Mouse (Mus musculus) T-helper 17 cell (primary cell): Measurements from ENCODE around the gene Cdk6.
"Not testable (repeated sequence)": the region's sequence is repeated elsewhere in the genome, so short reads cannot be mapped to it uniquely, and the experiment has no call there.

Experiments
- in situ Hi-C, 2 experiments: fragments of 300-600 bp; cut with MboI, MseI; formaldehyde crosslinking; loops; 1 replicate in 1 of 2; 2 replicates in 1 of 2; pipeline ENCODE4 v1.15.1; 2025; ENCODE audit warnings: high pct_unique_total_duplicates in 2 of 2

Cdk6 gene

DNA sequence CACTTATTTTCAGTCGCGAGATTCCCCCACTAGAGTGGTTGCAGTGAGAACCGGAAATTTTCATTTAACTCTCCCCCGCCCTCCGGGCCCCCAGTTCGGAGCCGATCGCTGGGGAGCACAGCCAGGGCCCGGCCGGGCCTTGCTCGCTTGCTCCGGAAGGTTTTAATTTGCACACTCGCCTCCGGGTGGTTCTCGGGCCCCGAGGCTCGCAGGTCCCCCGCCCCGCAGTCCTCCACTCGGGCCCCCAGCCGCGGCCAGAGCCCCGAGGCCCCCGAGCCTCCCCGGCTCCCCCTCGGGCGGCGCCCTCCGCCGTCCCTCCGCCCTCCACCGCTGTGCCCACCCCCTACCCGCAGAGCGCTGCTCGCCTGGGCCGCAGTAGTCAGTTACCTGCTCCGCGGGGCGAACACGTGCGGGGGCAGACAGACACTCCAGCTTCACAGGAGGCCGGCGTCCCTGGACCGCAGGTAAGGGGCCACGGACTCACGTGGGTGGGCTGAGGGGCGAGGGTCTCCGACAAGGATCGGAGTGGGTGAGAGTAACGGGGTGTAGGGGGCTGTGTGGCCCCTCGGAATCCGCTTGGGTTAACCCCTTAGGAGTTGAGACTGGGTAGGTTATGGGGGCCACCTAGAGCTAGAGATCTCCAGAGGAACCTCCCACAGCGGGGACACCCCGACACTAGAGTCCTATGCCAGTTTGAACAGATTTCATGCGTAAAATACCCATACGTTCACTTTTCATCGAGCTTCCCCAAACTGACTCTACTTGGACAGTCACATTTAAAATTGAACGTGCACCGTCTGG, at the start of gene Cdk6:
Gene Cdk6, plus strand, starts transcription at position 375 of the 801 bp plus-strand sequence.
- in situ Hi-C loops, result loop anchor here (5.0 to 10.0 kb wide), 7 partner anchors 39 to 463 kb away; partner anchors contain the start of genes Ankib1 (in 1 of the 2) and Krit1 (in 1 of the 2)

DNA sequence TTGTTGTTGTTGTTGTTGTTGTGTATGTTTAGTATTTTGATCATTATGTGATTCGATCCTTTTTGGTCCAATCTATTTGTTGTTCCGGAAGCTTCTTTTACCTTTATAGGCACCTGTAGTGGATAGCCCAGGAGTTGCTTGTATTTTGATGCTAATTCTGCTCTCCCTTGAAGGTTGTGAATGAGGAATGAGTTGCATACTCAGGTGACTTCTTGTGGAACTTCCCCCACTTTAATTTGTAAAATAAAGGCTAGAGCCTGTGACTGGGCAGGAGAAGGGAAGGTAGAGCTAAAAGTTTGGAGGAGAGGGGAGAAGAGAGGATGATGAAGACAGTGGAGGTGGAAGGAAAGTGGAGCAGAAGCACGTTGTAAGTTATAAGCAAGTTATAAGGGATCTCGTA, 47.6 kb upstream of the Cdk6 start:
- in situ Hi-C loops, result loop anchor here in 1 of 2 experiments (5.0 kb wide), 1 partner anchor 66 kb away; no protein-coding TSS in a partner anchor

DNA sequence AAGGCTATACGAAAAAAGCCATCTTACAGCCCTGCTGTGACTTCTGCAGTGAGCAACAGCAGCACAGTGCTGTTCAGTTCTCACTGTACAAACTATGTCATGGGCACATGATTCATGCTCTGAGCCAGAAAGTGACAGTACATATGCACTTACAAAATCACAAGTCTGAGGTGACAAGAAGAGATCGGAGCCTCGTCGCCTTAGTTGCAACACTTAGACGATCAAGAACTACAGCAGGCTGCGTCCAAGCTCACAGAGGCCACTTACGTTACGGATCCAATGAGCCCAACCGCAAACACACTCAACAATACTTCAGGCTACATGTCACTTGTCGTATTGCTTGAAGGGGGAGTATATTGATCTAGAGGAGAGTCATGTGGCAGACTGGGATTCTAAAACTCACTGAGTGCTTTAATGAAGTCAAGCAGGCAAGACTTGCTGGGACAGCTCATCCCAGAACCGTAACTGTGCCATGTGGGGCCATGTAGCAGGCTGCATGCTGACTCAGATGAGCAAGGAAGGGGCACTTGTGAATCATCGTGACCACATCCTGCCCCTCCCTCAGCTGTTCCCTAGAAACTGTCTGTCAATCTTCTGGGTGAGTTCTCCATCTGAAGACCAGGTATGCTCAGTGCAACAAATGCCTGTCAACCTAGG, 40.4 kb upstream of the Cdk6 start:
- in situ Hi-C loops, result loop anchor here in 1 of 2 experiments (5.0 kb wide), 1 partner anchor 41 kb away; the partner anchor contains the start of gene Cdk6

DNA sequence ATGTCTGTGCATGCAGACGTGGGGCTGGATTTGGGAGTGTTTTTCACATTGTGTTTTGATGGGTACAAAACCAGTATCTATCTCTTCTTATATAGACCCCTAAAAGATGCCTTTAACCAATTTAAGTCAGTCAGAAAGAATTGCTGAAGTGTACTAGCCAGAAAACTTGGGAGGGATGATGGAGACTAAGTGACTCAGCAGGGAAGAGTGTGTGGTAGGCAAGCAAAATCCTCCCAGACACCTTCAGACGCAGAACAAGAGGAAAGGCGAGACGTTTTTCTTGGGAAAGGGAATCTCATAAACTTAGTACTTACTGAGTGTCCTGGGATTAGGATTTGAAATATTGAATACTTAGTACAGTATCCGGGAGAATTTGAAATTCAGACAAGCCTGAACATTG, 39.8 kb upstream of the Cdk6 start:
- in situ Hi-C loops, result loop anchor here in 1 of 2 experiments (5.0 kb wide), 1 partner anchor 41 kb away; the partner anchor contains the start of gene Cdk6

DNA sequence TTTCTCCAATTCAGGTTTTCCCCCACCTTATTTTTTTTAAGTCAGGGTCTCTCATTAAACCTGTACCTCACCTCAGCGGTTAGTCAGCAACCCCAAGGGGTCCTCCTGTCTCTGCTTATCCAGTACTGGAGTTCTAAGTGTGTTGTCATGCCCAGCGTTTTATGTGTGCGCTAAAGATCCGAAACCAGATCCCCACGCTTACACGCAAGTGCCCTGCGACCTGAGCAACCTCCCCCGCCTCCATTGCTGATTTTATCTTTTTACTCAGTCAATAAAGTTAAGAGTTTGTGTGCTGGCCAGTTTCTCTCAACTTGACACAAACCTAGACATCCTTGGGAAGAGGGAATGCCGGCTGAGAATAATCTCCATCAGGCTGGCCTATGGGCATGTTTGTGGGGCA, 37.4 kb upstream of the Cdk6 start:
- in situ Hi-C loops, result loop anchor here in 1 of 2 experiments (5.0 kb wide), 1 partner anchor 38 kb away; the partner anchor contains the start of gene Cdk6

DNA sequence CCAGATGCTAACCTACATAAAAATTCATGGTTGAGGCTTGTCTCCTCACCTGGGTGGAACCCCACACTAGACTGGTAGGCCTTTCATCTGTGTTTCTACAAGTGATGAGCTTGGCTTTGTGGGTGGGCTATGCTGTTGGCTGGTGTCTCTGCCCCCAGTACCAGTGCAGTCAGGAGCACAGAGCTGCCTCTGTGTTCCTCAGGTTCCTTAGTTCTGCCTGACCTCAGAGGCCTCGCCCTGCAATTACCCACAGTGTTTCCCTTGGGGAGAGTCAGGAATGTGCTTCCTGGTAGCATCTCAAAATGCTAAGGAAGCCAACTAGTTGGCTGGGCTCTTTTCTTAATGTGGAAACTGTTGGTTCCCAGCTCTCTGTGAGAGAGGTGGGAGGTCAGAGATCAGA, 35.1 kb upstream of the Cdk6 start:
- in situ Hi-C loops, result no loop called here

DNA sequence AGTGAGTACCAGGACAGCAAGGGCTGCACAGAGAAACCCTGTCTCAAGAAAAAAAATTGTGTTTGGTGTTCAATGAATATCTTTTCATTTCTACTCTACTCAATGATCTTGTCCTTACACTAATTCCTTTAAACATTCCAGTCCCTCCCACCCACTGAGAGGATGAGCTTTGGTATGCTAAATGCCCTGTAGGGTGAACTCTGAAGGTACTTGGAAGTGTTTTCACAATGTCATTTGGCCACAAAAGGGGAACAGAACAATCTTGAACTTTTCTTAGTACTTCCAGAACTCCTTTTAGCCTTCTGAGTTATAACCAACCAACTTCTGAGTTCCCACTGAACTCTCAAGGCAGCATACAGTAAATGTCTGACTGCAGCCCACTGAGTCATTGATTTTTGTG, 32.2 kb upstream of the Cdk6 start:
- in situ Hi-C loops, result no loop called here

DNA sequence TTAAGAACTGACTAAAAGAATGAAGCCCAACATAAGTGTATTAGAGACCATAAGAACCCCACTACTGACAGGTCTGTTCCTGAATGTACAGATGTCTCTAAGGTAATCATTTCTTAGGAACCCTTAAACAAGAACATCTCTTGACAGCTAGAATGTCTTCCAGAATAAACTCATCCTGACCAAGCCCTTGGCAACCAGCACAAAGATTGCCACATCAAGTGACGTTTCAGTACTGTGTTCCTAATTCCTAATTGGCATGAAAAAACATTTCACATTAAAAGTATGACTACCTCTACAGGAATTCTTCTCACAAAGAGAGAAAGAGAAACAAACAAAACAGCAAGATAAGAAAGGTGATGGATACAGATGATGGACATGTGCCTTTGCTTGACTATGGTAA, 31.7 kb upstream of the Cdk6 start:
- in situ Hi-C loops, result no loop called here

DNA sequence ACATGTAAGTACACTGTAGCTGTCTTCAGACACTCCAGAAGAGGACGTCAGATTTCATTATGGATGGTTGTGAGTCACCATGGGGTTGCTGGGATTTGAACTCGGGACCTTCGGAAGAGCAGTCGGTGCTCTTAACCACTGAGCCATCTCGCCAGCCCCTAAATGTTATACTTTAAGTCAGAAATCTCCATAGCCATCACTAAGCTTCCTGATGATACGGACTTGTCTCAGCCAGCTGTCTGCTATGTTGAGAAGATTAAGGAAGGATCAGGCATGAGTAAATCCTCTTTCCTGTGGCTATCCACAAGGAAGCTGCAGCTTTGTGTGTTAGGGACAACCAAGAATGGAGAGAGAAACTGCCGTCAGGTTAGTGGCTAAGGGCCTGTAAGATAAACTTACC, 30.1 kb upstream of the Cdk6 start:
- in situ Hi-C loops, result not testable (repeated sequence)

DNA sequence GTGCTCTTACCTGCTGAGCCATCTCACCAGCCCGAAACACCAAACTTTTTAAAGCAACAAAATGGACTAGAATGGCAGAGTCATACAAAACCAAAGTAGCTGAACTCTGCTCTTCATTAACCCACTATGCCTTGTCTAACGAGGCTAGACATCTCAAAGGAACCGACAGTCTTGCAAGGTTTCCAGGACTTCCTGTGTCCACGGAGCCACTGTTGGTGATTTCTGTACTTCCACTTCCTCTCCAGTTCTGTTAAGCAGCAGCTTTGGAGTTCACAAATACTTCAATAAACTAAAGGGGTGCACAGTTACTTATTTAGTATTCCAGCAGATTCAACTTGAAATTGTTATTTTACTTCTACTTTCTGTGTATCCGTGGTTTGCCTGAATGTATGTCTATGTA, 23.6 kb upstream of the Cdk6 start:
- in situ Hi-C loops, result not testable (repeated sequence)

DNA sequence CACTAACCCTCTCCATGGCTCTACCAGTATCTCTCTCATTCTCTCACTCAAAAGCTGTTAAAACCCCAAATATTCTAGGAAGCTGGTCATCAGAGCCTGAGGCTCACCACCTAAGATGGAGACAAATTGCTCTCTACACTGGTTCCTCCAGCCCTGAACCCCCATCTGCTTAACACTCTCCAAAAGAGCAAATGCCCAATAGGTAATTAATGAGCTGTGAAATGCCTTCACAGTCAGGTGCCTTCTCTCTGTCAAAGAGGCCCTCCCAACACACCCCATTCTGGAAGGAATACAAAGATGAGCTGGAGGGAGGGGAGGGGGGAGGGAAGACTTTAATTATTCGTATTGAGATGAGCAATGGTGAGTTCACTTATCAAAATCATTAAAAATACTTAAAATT, 21.1 kb upstream of the Cdk6 start:
- in situ Hi-C loops, result no loop called here

DNA sequence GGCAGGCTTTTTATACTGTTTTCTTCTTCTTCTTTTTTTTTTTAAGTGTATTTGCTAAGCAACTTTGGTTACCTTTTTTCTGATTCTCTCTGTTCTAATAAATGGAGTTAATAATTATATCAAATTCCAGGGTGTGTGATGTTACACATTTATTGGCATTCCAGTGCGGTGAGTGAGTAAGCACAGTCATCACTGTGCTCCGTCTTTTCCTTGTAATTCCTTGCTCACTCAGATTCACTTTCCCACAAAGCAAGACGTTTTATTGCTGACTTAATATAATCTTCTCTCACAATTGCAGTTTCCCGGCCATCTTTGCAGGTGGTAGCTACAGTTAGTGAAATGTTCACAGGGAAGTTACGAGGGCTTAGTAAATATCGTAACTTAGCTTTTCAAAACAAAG, 19.2 kb upstream of the Cdk6 start:
- in situ Hi-C loops, result no loop called here

DNA sequence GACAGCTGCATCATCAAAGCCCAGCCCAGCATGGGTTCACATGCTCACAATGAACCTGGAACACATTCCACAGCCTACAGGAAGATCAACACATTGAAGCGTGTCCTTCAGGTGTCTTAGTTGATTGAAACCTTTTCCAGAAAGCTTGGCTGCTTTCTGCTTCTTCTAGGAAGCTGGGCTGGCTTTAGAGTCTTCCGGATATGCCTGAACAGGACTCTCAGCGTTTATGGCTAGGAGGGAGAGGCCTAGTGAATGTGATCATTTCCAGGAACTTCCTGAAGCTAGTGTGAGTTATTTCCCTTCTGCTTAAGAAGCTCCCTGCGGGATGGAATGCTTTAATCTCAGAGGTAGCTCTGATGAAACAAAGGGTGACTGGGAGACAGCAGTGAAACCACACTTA, 17.2 kb upstream of the Cdk6 start:
- in situ Hi-C loops, result no loop called here

DNA sequence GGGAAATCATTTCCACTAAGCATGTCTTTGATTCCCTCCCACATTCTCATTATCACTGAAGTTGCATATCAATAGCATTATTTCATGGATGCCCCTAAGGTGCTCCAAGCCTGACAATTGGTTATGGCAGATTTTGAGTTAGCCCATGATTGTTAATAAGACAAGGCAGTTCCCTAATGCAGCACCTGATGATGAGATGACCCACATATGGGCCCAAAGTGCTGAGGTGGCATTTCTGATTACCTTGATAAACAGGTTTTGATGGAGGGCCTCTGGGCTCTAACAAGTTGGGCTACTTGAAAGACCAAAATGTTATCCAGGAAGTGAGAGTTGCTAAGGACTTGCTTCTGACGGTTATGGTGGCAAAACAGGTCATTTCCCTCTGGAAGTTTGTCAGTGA, 11.9 kb upstream of the Cdk6 start:
- in situ Hi-C loops, result no loop called here

DNA sequence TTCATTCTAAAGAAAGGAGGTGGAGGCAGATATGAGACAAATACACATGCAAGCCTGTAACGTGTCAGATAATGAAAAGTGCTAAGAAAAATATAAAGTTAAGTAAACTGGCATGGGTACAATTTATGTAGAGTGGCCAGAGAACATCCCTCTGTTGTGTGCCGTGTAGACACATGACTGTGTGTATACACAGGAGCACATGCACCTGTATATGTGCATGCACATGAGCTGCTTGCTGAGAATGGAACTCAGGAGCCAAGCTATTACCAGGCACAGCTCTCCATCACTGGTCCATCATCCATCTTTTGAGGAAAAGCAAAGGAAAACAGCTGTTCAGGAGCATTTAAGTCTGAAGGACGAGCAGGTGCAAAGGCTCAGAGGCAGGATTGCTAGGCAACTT, 10.4 kb upstream of the Cdk6 start:
- in situ Hi-C loops, result no loop called here

DNA sequence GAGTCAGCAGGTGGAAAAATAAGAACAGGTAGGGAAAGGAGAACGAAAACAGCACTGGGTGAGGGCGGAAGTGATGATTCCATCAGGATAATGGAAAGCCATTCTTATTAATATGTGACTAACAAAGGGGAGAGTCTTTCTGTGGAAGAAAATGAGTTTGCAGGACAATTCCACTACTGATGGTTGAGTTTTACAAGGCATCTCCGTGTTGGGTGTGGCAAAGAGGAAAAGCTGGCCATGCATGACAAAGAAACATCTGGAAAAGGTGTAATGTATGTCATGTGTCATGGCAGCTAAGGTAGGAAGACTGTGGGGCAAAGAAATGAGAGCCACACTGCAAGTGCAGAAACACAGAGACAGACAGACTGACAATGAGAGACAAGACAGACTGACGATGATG, 8.3 kb upstream of the Cdk6 start:
- in situ Hi-C loops, result not testable (repeated sequence)

DNA sequence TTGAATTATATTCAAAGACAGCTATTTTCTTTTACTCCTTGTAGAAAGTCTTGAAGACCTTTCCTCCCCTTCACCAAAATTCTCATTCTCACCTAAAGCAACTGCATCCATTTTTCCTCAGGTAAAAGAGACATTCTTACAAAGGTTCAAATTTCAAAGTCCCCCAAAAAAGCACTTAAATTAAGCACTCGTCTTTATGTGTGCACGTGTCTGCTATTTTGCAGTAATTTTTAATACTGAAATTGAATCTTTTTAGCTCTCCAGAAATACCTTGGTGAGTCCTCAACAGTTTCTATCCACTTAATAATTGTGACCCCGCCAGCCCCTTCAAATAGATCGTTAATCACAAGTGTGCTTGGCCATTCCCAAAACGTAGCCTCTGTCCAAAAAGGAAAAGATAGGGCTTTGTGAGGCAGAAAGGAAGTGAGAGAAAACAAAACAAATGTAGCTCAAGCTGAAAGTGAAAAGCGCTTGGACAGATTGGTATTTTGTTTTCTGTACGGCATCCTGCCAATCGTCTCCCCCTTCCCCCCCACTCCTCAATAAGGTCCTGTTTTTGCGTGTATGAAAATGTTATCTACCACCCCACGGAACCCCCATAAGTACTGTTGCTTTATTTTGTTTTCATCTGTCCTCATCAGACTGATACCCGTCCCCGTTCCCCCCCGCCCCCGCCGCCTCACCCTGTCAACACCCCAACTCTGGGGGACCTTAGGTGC, 786 bp upstream of the Cdk6 start:
- in situ Hi-C loops, result loop anchor here (5.0 to 10.0 kb wide), 7 partner anchors 38 to 464 kb away; partner anchors contain the start of genes Ankib1 (in 1 of the 2) and Krit1 (in 1 of the 2)

DNA sequence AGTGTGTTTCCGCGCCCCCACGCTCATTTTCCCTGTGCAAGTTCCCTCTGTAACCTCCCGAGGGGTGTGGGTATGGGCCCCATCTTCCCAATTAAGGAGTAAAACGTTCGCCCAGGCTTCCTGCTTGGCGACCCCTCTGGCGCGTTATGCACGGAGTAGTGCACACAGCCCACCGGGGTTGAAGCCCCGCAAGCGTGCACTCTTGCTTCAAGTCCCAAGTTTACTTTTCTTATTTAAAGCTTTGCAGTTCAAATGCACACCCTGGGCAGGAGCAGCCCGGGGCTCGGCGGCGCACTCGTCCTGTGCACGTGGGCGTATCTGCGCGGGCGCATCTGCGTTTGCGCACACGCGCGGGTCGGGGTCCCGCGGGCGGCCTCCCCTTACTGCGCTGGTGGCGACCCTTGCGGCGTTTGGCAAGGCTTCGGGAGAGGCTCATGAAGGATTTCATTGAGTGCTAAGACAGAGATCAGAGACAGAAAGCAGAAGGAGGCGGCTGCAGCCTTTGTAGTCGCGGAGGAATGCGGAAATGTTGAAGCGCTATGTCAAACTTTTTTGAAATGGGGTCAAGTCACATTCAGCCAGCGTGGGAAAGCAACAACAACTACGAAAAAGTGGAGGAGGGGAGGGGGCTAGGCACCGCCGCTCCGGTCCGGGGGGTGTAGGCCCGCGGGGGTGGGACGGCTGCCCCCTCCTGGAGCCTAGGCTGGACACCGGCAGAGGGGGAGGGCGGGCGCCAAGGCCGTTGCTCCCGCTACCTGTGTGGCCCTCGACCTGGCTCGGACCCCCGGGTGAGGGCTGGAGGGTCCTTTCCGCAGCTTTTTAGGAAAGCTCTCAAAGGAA, 866 bp downstream of the Cdk6 start:
- in situ Hi-C loops, result loop anchor here (5.0 to 10.0 kb wide), 7 partner anchors 40 to 463 kb away; partner anchors contain the start of genes Ankib1 (in 1 of the 2) and Krit1 (in 1 of the 2)

DNA sequence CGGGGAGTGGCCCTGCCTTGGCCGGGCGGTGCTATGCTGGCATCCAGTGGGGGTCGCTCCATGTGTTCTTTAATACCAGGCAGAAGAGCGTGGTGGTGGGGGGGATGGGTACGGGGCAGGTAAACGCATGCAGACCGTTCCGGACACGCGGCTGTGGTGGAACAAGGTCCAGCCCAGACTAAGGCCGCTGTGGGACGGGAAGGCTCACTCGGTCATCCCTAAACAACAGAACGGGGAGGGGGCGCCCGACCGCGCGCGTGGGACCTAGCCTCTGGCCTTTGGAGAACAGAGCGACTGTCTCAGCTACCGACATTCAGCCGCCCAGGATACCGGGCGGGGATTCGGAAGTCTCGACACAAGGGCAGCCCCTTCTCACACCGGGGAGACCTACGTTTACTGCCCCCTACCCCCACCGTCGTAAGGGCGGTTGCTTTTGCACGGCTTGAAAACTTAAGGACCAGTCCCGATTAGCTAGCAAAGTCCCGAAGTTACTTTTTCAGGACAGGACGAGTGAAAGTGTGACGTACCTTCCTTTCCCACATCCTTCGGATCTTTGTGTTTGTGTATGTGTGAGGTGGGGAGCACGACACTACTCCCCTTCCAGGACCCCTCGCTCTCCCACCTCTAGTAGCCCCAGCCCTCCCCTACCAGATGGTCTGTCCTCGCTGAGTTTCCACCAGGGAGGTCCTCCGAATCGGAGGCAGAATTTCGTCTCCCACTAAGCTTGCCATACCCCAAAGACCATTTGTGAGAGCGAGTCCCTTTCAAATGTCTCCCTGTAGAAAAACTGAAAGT, 1.7 kb downstream of the Cdk6 start:
- in situ Hi-C loops, result loop anchor here (5.0 to 10.0 kb wide), 7 partner anchors 41 to 462 kb away; partner anchors contain the start of genes Ankib1 (in 1 of the 2) and Krit1 (in 1 of the 2)

DNA sequence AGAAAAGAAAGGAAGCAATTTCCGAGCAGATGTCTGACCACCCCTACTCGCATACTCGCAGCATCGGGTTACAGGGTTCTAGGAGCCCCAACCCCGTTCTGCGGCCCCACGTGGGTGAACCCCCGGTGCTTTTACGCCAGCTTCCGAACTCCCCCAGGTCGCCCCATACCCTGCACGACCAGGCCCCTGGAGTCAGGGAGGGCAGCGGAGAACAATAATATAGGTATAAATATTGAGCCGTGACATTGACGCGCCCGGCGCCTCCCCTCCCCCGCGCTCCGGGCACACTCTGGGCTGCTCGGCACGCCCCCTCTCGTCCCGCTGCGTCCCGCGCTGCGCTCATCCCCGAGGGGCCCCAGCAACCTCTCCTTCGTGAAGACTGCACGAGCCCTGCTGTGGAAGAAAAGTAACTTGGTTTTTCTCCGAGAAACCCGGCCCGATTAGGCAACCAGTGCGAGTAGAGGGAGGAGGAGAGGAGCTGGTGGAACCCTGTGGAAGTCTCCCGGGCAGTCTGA, 2.3 kb downstream of the Cdk6 start:
- in situ Hi-C loops, result loop anchor here (5.0 to 10.0 kb wide), 7 partner anchors 41 to 461 kb away; partner anchors contain the start of genes Ankib1 (in 1 of the 2) and Krit1 (in 1 of the 2)
